Mouse (Mus musculus) limb, embryonic 11.5 days (tissue): ENCODE data around the gene Pou5f1. TPM values are rescaled to one million over a fixed set of nuclear protein-coding genes. Genes with fewer than 3 reads are reported as not detected.
A peak's percentile ranks its signal among the peaks of the same experiment; 100 is the strongest.
"Not testable (repeated sequence)": the region's sequence is repeated elsewhere in the genome, so short reads cannot be mapped to it uniquely, and the experiment has no call there.

Source experiments
- ATAC-seq: fragments of 200-750 bp; cut with Nextera tagmentation; 2 replicates; pipeline ENCODE4 v1.8.0; 2017; ENCODE audit warnings: low read depth; ENCODE audit not compliant: insufficient number of reproducible peaks, low FRiP score, low TSS enrichment
- DNase-seq: peaks from one replicate; pipeline ENCODE4 v3.0.0-alpha.2; 2015; ENCODE audit warnings: low spot score
- H3K27ac ChIP-seq: fragments of 300-500 bp; sonication (generic); replicated peaks from 2 replicates; pipeline ENCODE4 v1.5.1; 2014; ENCODE audit warnings: low read depth, mild to moderate bottlenecking, low read length
- H3K27me3 ChIP-seq: fragments of 300-500 bp; sonication (generic); 2 replicates; pipeline ENCODE4 v1.6.1; 2014; ENCODE audit warnings: mild to moderate bottlenecking, low read length, mixed read lengths; ENCODE audit not compliant: control insufficient read depth, insufficient read depth
- H3K36me3 ChIP-seq: fragments of 300-500 bp; sonication (generic); 2 replicates; pipeline ENCODE4 v1.6.1; 2014; ENCODE audit warnings: mild to moderate bottlenecking, low read length, moderate library complexity, mixed read lengths; ENCODE audit not compliant: control insufficient read depth, insufficient read depth
- H3K4me1 ChIP-seq: fragments of 300-500 bp; sonication (generic); 2 replicates; pipeline ENCODE4 v1.6.1; 2014; ENCODE audit warnings: low read length, mixed read lengths; ENCODE audit not compliant: control insufficient read depth, insufficient read depth
- H3K4me2 ChIP-seq: fragments of 300-500 bp; sonication (generic); 2 replicates; pipeline ENCODE4 v1.6.1; 2014; ENCODE audit warnings: low read depth, mild to moderate bottlenecking, moderate library complexity; ENCODE audit not compliant: severe bottlenecking
- H3K4me3 ChIP-seq: fragments of 300-500 bp; sonication (generic); 2 replicates; pipeline ENCODE4 v1.5.1; 2014; ENCODE audit warnings: low read depth, low read length
- H3K9ac ChIP-seq: fragments of 300-500 bp; sonication (generic); 2 replicates; pipeline ENCODE4 v1.6.1; 2014; ENCODE audit warnings: mild to moderate bottlenecking, low read length
- H3K9me3 ChIP-seq: fragments of 300-500 bp; sonication (generic); 2 replicates; pipeline ENCODE4 v1.6.1; 2016; ENCODE audit warnings: low read length; ENCODE audit not compliant: control insufficient read depth
- WGBS: fragments of 180-500 bp; shearing (Covaris S2); extraction: QIAGEN DNeasy Blood & Tissue Kit; methylation state at CpG from one replicate; pipeline ENCODE4 v1.1.7; 2014; 5-methylcytosine and 5-hydroxymethylcytosine counted together
- polyA plus RNA-seq: library from polyadenylated mRNA; unstranded; fragments of >200 nt; fragmentation: Nextera tagmentation; extraction: Ambion mirVana; gene quantifications from 2 replicates; pipeline ENCODE4 v1.2.1, GENCODE M21; 2014

Gene Pou5f1
- polyA plus RNA-seq, 1 experiment from 2014 or later, result 0.11 TPM

DNA sequence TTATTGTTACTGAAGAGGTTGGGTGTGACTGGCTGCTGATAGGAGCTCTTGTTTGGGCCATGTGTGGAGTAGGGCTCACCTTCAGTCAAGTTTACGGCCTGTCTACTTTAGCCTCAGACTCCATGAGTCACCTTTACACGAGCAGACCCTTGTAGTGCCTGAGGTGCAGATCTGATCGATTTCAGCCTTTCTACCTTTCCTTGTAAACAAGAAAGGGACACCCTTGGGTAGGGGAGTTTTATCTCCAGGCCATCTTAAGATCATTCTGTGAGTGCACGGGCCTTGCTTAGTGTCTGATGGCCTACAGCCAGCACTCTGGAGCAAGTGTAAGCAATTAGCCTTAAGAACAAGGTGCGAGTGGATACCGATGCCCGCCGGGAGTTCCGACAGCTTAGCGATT lies 1.1 kb downstream of the Pou5f1 start:
- Histone ChIP-seq H3K36me3 (no peaks in the 10 kb centered on the region), H3K27ac (no peak overlapping the region), H3K9me3 (no peaks in the 10 kb centered on the region), H3K4me2 (no peak overlapping the region), H3K9ac (no peak overlapping the region), H3K27me3 (peaks cover 29% of the 10 kb centered on the region), H3K4me3 (no peak overlapping the region), H3K4me1 (peaks cover 7% of the 10 kb centered on the region; the same call in 1 of the 2 replicates)
- WGBS, result 7% methylated on average over 10 of the region's 10 CpGs
- DNase-seq (no peak), ATAC-seq (no peak)

- Histone ChIP-seq H3K4me3 (no peak overlapping the region), H3K9me3 (no peaks in the 10 kb centered on the region), H3K4me2 (no peak overlapping the region), H3K27ac (no peak overlapping the region), H3K9ac (no peak overlapping the region), H3K36me3 (no peaks in the 10 kb centered on the region), H3K27me3 (peaks cover 29% of the 10 kb centered on the region), H3K4me1 (no peaks in the 10 kb centered on the region; the same call in 1 of the 2 replicates)
- DNase-seq (no peak), ATAC-seq (no peak)
- 20% methylated on average over 13 of the region's 13 CpGs for WGBS
Observed at GRCm38 (mm10) chr17:35507556-35508260, 1.9 kb downstream of the Pou5f1 start.

DNA sequence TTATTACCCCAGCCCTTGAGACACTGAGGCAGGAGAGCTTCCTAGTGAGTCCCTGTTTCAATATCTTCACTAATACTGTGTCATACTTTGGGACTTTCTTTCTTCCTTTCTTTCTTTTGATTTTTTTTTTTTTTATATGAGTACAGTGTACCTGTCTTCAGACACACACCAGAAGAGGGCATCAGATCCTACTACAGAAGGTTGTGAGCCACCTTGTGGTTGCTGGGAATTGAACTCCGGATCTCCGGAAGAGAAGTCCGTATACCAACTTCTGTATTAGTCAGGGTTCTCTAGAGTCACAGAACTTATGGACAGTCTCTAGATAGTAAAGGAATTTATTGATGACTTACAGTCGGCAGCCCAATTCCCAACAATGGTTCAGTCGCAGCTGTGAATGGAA lies 2.5 kb downstream of the Pou5f1 start:
- H3K36me3 ChIP-seq, H3K9me3 ChIP-seq, H3K4me1 ChIP-seq, H3K9ac ChIP-seq, ATAC-seq, H3K27ac ChIP-seq, H3K4me3 ChIP-seq, H3K4me2 ChIP-seq, DNase-seq: not testable (repeated sequence)
- 53% methylated on average over 5 of the region's 5 CpGs for WGBS
- peaks cover 29% of the 10 kb centered on the region for H3K27me3 ChIP-seq

- Histone ChIP-seq H3K4me3 (no peak overlapping the region), H3K27ac (no peak overlapping the region), H3K4me1 (peaks cover 3% of the 10 kb centered on the region), H3K9ac (no peak overlapping the region), H3K4me2 (no peak overlapping the region), H3K27me3 (peaks cover 29% of the 10 kb centered on the region), H3K36me3 (no peaks in the 10 kb centered on the region), H3K9me3 (no peaks in the 10 kb centered on the region)
- ATAC-seq, result no peak; the same call in 1 of the 2 replicates
- 41% methylated on average over 8 of the region's 8 CpGs for WGBS
- DNase-seq, result peak; percentile 69
Observed at GRCm38 (mm10) chr17:35509284-35509683, 3.5 kb downstream of the Pou5f1 start.

- DNase-seq, result no peak
- 94% methylated on average over 7 of the region's 7 CpGs for WGBS
- ATAC-seq, result no peak
Observed at GRCm38 (mm10) chr17:35512916-35513626, 7.3 kb downstream of the Pou5f1 start.

GRCm38 (mm10) chr17:35513886-35514285 lies 8.1 kb downstream of the Pou5f1 start:
- DNase-seq (peak; percentile 90), ATAC-seq (no peak)
- H3K4me3 ChIP-seq, result no peak overlapping the region
- H3K27me3 ChIP-seq, result no peaks in the 10 kb centered on the region
- H3K9me3 ChIP-seq, result no peaks in the 10 kb centered on the region
- H3K36me3 ChIP-seq, result no peaks in the 10 kb centered on the region
- WGBS, result 21% methylated on average over 2 of the region's 2 CpGs
- H3K4me1 ChIP-seq, result peaks cover 16% of the 10 kb centered on the region
- H3K9ac ChIP-seq, result no peak overlapping the region
- H3K4me2 ChIP-seq, result no peak overlapping the region
- no peak overlapping the region for H3K27ac ChIP-seq

More at GRCm38 (mm10) chr17:35512916-35513626, 7.3 kb downstream of the Pou5f1 start:
- Histone ChIP-seq H3K27ac (no peak overlapping the region), H3K36me3 (no peaks in the 10 kb centered on the region), H3K9ac (no peak overlapping the region), H3K9me3 (no peaks in the 10 kb centered on the region), H3K4me3 (no peak overlapping the region), H3K27me3 (no peaks in the 10 kb centered on the region), H3K4me2 (no peak overlapping the region), H3K4me1 (peaks cover 16% of the 10 kb centered on the region)

- Histone ChIP-seq H3K4me1 (peaks cover 16% of the 10 kb centered on the region), H3K4me2 (peak overlapping the region; percentile 84), H3K36me3 (no peaks in the 10 kb centered on the region), H3K27ac (no peak overlapping the region), H3K9me3 (no peaks in the 10 kb centered on the region), H3K4me3 (no peak overlapping the region), H3K27me3 (no peaks in the 10 kb centered on the region), H3K9ac (0 out of 2 replicates have a peak overlapping the region, but pooled peaks have one; percentile 30)
- DNase-seq (no peak), ATAC-seq (no peak)
- WGBS, result 24% methylated on average over 6 of the region's 6 CpGs
Observed at GRCm38 (mm10) chr17:35514756-35515155, 8.9 kb downstream of the Pou5f1 start.

DNA sequence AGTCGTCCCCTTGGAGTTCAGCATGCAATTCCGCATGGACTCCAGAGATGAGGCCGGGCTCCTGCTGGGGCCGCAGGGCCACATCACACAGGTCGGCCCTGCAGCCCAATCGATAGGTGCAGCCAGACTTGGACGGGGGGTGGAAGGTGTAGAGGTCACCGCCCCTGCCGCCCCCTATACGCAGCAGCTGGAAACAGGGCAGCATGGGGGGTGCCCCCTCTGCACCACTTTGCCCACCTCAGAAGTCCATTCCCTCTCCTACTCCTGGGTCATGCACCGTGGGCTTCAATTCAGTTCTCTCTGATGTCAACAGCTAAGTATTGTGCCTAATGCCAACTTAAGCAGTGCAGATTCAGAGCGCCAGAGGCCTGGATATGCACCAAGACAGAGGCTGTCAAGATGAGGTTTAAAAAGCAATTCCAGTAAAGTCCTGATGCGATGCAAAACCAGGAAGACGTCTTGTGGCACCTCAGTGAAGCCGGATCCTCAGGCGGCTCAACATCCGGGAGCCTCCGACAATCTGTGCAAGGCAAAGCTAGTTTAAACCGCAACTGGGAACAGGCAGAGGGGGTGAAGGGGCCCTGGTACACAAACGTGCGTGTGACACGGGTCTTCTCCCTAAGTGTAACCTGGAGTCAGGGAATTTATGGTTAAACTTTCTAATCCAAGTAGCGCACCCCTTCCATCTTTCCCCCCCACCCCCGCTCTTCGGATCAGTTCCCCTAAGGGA lies 10.3 kb downstream of the Pou5f1 start:
- H3K9me3 ChIP-seq, result no peaks in the 10 kb centered on the region
- 6% methylated on average over 25 of the region's 25 CpGs for WGBS
- H3K27ac ChIP-seq, result no peak overlapping the region
- ATAC-seq (no peak; the same call in 1 of the 2 replicates), DNase-seq (peak; percentile 64)
- H3K4me2 ChIP-seq, result peak overlapping the region; percentile 84
- H3K4me1 ChIP-seq, result peaks cover 16% of the 10 kb centered on the region
- peak overlapping the region; percentile 57 for H3K4me3 ChIP-seq
- H3K27me3 ChIP-seq, result no peaks in the 10 kb centered on the region
- H3K36me3 ChIP-seq, result peaks cover 3% of the 10 kb centered on the region; the same call in 1 of the 2 replicates
- H3K9ac ChIP-seq, result peak overlapping the region; percentile 57
